Mouse (Mus musculus) spleen, embryonic (tissue): ENCODE measurements around the gene Exoc4.

ENCODE experiments used
- CTCF ChIA-PET: fragments of 350-600 bp; sonication (Branson Sonifier 250); formaldehyde crosslinking; loops from one replicate; lab custom pipeline; 2022; lab: Charles Lee

Exoc4 gene

GRCm38 (mm10) chr6:33929342-33930086, 680.6 kb downstream of the Exoc4 start:
- CTCF ChIA-PET: no interaction called here

- CTCF ChIA-PET: no interaction called here
Measured at GRCm38 (mm10) chr6:33930087-33930945, 681.4 kb downstream of the Exoc4 start.

GRCm38 (mm10) chr6:33937906-33938305, 689.0 kb downstream of the Exoc4 start:
- CTCF ChIA-PET: no interaction called here

DNA sequence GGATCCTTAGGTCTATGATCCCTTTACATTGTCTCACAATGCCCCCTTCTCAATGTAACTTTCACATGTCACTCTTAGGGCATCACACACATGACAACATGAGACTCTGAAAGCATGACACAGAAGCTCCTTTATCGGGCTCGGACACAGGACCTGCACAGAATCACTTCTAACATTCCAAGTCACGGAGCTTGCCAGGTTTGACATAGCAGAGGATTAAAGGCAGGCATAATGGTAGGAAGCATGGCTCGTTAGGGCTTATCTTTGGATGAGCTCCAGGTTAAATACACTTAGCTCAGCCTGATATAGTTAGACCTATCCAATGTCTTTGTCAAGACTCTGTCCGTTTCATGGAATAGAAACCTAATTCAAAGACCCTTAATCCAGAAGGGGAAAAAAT, 690.3 kb downstream of the Exoc4 start:
- CTCF ChIA-PET: no interaction called here

GRCm38 (mm10) chr6:33946911-33947489, 698.1 kb downstream of the Exoc4 start:
- CTCF ChIA-PET: no interaction called here

- CTCF ChIA-PET: interaction anchor here (0.5 kb wide), 1 partner anchor 51 kb away, joined by 6 read pairs; no protein-coding TSS in a partner anchor
Measured at GRCm38 (mm10) chr6:33950113-33950512, 701.2 kb downstream of the Exoc4 start.

GRCm38 (mm10) chr6:33955469-33955868, 706.6 kb downstream of the Exoc4 start:
- CTCF ChIA-PET: no interaction called here

- CTCF ChIA-PET: no interaction called here
Measured at GRCm38 (mm10) chr6:33958281-33958680, 709.4 kb downstream of the Exoc4 start.

DNA sequence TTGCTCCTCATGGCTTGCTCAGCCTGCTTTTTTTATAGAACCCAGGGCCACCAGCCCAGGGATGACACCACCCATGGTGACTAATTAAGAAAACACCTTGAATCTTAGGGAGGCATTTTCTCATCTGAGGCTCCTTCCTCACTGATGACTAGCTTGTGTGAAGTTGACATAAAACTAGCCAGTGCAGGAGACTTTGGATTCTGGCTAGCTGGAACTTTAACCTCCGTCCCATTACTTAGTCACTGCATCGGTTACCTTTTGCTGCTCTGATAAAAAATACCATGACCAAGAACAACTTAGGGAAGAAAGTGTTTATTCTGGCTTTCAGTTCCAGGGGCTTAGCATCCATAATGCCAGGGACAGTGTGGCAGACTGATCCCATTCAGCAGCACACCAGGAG, 711.9 kb downstream of the Exoc4 start:
- CTCF ChIA-PET: no interaction called here

DNA sequence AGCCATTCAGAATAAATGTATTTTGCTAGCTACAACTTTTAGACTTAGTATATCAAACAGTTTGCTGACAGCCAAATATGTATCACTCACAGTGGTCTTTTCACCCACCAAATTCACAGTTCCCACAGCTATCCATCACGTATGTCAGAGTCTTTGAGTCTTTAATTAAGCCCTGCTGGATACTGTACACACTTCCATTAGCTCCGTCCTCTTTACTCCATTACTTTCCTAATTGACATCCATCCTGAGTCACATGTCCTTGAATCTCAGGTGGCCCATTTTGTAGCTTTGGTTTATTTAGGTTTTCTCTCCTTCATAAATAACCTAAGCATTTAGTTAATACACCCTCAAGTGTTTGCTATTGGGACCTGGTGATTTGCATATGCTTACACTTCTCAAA, 714.2 kb downstream of the Exoc4 start:
- CTCF ChIA-PET: no interaction called here

DNA sequence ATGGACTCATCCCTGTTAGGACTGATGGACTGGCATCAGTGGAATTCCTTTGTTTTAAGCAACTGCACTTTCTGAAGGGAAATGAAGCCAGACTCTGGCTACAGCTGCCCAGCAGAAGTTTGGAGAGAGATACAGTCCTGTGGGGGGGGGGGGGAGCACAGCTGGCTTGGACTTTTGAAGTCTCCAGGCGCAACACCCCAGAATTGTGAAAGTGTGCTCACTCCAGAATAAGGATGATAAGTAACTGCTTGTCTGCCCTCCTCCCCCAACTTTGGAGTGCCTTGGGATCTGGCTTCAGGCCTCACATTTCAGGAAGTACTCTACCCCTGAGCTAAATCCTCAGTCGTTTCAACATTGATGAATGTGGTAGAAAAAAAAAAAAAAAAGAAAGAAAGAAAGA, 716.7 kb downstream of the Exoc4 start:
- CTCF ChIA-PET: interaction anchor here (0.7 kb wide), 1 partner anchor 79 kb away, joined by 9 read pairs; no protein-coding TSS in a partner anchor

GRCm38 (mm10) chr6:33968746-33969145, 719.9 kb downstream of the Exoc4 start:
- CTCF ChIA-PET: no interaction called here

DNA sequence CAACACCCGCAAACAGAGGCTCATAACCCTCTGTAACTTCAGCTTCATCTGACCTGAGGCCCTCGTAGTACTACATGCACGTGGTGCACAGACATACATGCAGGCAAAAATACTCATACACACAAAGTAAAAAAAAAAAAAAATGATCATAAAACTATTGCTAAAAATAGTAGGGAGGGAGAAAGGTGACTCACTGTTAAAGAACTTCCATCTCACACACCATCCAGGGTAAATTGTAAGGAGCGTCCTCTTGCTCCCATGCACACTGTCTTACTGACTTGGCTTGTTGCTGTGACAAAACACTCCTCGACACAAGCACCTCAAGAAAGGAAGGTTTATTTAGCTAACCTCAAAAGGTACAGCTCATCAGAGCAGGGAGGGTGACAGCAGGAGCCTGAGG, 723.9 kb downstream of the Exoc4 start:
- CTCF ChIA-PET: no interaction called here

DNA sequence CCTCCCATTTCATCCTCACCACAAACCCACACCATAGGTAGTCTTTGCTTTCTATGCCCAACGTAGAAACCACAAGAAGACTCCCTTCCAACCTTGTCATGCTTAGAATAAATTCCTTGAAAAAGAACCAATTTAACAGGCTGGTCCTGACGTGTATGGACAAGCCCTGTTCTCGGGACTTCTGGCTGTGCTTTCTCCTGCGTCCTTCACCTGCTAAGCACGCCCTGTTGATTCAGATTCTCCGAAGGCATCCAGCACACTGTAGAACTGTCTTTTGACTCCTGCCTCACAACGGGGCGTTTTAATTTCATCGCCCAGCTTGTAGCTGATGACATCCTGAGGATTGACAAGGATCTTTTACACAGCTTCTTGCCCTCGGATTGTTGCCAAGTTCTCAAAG, 727.7 kb downstream of the Exoc4 start:
- CTCF ChIA-PET: no interaction called here

DNA sequence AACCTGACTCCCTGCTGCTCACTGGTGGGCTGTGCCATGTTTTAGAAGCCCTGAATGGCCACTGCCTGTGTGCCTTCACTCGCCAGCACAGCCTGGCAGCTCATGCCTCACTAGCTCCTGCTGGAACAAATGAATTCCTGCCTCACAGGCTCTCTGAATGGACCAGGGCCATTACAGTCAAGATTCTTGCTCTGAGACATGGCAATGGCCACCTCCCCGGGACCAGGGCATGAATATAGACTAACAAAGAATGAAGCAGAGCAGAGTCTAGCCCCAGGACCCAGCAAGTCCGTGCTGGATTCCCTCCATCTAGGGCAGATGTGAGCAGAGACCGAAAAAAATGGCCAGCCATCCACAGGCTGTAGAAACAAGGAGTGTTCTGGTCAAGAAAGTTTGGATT, 728.6 kb downstream of the Exoc4 start:
- CTCF ChIA-PET: no interaction called here

- CTCF ChIA-PET: no interaction called here
Measured at GRCm38 (mm10) chr6:33977880-33978279, 729.0 kb downstream of the Exoc4 start.

DNA sequence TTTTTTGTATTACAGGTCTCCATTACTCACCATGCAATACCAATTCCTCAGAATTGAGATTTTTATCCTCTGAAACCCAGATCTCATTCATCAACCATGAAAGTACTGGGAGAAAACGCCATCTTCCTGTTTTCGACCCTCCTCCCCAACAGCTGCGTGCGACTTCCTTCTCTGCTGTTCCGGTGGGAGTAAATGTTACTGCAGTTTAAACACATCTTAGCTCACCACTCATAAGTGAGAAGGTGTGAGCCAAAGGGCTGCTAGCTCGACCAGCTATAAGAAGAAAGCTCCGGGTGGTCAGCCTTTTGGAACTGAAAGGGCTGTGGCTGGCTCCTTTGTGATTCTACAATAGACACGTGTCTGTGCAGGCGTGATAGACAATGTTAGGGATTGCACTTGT, 733.8 kb downstream of the Exoc4 start:
- CTCF ChIA-PET: no interaction called here

DNA sequence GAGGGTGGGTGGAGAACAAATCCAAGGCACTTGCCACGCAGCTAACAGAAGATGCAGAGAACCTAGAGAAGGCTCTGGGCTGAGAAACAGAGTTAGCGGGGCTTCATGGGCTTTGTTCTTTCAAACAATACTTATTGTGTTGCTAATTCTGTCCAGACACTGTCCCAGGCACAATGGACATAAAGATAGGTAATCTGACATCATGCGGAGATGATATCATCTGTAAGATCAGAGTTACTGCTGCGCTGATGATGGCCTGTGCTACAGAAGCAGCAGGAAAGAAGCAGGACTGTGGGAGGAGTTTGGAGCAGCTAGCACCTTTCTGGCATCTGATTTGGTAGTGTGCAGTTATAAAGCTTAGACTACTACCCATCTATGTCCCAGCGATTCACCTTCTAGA, 738.2 kb downstream of the Exoc4 start:
- CTCF ChIA-PET: no interaction called here

- CTCF ChIA-PET: no interaction called here
Measured at GRCm38 (mm10) chr6:33992213-33993034, 743.5 kb downstream of the Exoc4 start.

- CTCF ChIA-PET: no interaction called here
Measured at GRCm38 (mm10) chr6:33993842-33994241, 745.0 kb downstream of the Exoc4 start.

DNA sequence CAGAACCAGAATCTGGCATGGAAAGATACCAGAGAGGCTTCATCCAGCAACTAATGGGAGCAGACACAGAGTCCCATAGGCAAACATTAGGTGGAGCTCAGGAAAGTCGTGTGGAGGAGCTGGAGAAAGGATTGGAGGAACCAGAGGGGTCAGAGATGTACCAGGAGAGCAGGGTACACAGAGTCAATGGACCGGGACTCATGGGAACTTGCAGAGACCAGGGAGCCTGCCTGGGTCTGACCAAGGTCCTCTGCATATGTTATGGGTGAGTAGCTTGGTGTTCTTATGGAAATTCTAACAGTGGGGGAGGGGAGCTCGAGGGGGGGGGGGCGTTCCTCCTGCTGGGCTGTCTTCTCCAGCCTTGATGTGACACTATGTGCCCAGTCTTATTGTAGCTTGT, 749.7 kb downstream of the Exoc4 start:
- CTCF ChIA-PET: no interaction called here

DNA sequence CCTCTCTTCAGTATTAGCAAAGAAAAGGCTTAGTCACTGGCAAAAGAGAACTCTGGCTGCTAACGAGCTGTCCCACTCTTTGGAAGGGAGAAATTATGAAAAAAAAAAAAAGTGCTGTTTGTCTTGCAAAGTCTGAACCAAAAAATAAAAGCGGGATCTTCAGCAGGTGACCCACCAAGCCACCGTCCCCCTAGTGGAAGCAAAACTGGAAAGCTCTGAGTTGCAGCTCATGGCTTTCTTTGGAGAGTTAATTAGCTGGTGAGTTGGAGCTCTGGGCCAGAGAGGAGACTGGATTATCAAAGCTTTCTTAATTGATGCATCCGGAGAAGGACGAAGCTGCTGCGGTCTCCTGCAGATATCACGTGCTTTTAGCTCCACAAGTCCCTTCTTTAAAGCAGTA, 750.6 kb downstream of the Exoc4 start:
- CTCF ChIA-PET: no interaction called here
